Mouse (Mus musculus): ENCODE results near the gene Aqp6. TPM values are rescaled to one million over a fixed set of nuclear protein-coding genes. Genes with fewer than 3 reads are reported as not detected.

Gene Aqp6
- polyA plus RNA-seq, 1 experiment, result not detected

- peak overlapping the region; percentile 53 for H3K27ac ChIP-seq (ENCODE audit: insufficient read depth, low read depth, low read length)
- peaks cover 21% of the 10 kb centered on the region for H3K4me1 ChIP-seq (ENCODE audit: control insufficient read depth, insufficient read depth, low read length)
- peak overlapping the region; percentile 61 for H3K4me3 ChIP-seq (ENCODE audit: insufficient read depth, low read length)
- TF ChIP-seq POLR2A (IDR thresholded peaks at IDR 0.05; ENCODE audit: borderline replicate concordance, low read depth, low read length) (no peak), CTCF (IDR thresholded peaks at IDR 0.05; ENCODE audit: low read depth, low read length) (no peak)
Measured at GRCm38 (mm10) chr15:99651984-99652872, 51.0 kb downstream of the Aqp6 start.

- no peak for TF ChIP-seq POLR2A (IDR thresholded peaks at IDR 0.05; ENCODE audit: borderline replicate concordance, low read depth, low read length)
- TF ChIP-seq CTCF (IDR thresholded peaks at IDR 0.05; ENCODE audit: low read depth, low read length), result no peak; the same call in 1 of the 2 replicates
- no peak overlapping the region for H3K4me3 ChIP-seq (ENCODE audit: insufficient read depth, low read length)
- H3K4me1 ChIP-seq (ENCODE audit: control insufficient read depth, insufficient read depth, low read length), result peaks cover 18% of the 10 kb centered on the region
- H3K27ac ChIP-seq (ENCODE audit: insufficient read depth, low read depth, low read length), result no peak overlapping the region
Measured at GRCm38 (mm10) chr15:99653291-99653690, 52.1 kb downstream of the Aqp6 start.

GRCm38 (mm10) chr15:99653876-99654275 lies 52.7 kb downstream of the Aqp6 start:
- Histone ChIP-seq H3K4me3 (ENCODE audit: insufficient read depth, low read length) (no peak overlapping the region), H3K4me1 (ENCODE audit: control insufficient read depth, insufficient read depth, low read length) (peaks cover 18% of the 10 kb centered on the region)
- TF ChIP-seq CTCF (IDR thresholded peaks at IDR 0.05; ENCODE audit: low read depth, low read length) (no peak), POLR2A (IDR thresholded peaks at IDR 0.05; ENCODE audit: borderline replicate concordance, low read depth, low read length) (no peak)

More at GRCm38 (mm10) chr15:99653876-99654275, 52.7 kb downstream of the Aqp6 start:
- H3K27ac ChIP-seq (ENCODE audit: insufficient read depth, low read depth, low read length), result no peak overlapping the region

Other genes with a start within 250 kb of the Aqp6 start
- 18.9 and 23.2 TPM in 2 replicates for gene Fmnl3, start 230.9 kb upstream of the Aqp6 start, polyA plus RNA-seq (2012; ENCODE audit: insufficient read depth, insufficient read length, missing spikeins)
- 647 and 669 TPM in 2 replicates for gene Tmbim6, start 208.5 kb upstream of the Aqp6 start, polyA plus RNA-seq (2012; ENCODE audit: insufficient read depth, insufficient read length, missing spikeins)
- 4.0 and 10.3 TPM in 2 replicates for gene Nckap5l, start 143.7 kb upstream of the Aqp6 start, polyA plus RNA-seq (2012; ENCODE audit: insufficient read depth, insufficient read length, missing spikeins)
- 5.2 and 6.7 TPM in 2 replicates for gene Bcdin3d, start 126.7 kb upstream of the Aqp6 start, polyA plus RNA-seq (2012; ENCODE audit: insufficient read depth, insufficient read length, missing spikeins)
- gene Faim2, start 73.2 kb upstream of the Aqp6 start, polyA plus RNA-seq (2012; ENCODE audit: insufficient read depth, insufficient read length, missing spikeins), result 0.05 TPM in 1 of 2 replicates, not detected in the other
- not detected in 2 replicates for gene Aqp2, start 22.3 kb upstream of the Aqp6 start, polyA plus RNA-seq (2012; ENCODE audit: insufficient read depth, insufficient read length, missing spikeins)
- gene Aqp5, start 10.6 kb upstream of the Aqp6 start, polyA plus RNA-seq (2012; ENCODE audit: insufficient read depth, insufficient read length, missing spikeins), result not detected in 2 replicates
- 55.8 and 56.8 TPM in 2 replicates for gene Racgap1, start 50.3 kb downstream of the Aqp6 start, polyA plus RNA-seq (2012; ENCODE audit: insufficient read depth, insufficient read length, missing spikeins)
- not detected in 2 replicates for gene Asic1, start 69.0 kb downstream of the Aqp6 start, polyA plus RNA-seq (2012; ENCODE audit: insufficient read depth, insufficient read length, missing spikeins)
- 17.7 and 19.4 TPM in 2 replicates for gene Smarcd1, start 100.7 kb downstream of the Aqp6 start, polyA plus RNA-seq (2012; ENCODE audit: insufficient read depth, insufficient read length, missing spikeins)
- not detected in 2 replicates for gene Gm17349, start 104.1 kb downstream of the Aqp6 start, polyA plus RNA-seq (2012; ENCODE audit: insufficient read depth, insufficient read length, missing spikeins)
- 0.37 and 1.2 TPM in 2 replicates for gene Gpd1, start 116.1 kb downstream of the Aqp6 start, polyA plus RNA-seq (2012; ENCODE audit: insufficient read depth, insufficient read length, missing spikeins)
- gene Cox14, start 124.2 kb downstream of the Aqp6 start, polyA plus RNA-seq (2012; ENCODE audit: insufficient read depth, insufficient read length, missing spikeins), result 62.3 and 71.3 TPM in 2 replicates
- gene Cers5, start 171.5 kb downstream of the Aqp6 start, polyA plus RNA-seq (2012; ENCODE audit: insufficient read depth, insufficient read length, missing spikeins), result 74.9 and 77.3 TPM in 2 replicates